Mouse (Mus musculus) liver, embryonic 14.5 days (tissue): ENCODE measurements around the gene Wdr25.

Source experiments
- CTCF ChIP-seq: IDR thresholded peaks from 2 replicates; pipeline ENCODE4 v1.5.1; 2016; ENCODE audit warnings: antibody characterized with exemption, low read depth, control low read depth
- EP300 ChIP-seq: IDR thresholded peaks from 2 replicates; pipeline ENCODE4 v1.6.1; 2016; ENCODE audit warnings: antibody characterized with exemption, low read depth

DNA sequence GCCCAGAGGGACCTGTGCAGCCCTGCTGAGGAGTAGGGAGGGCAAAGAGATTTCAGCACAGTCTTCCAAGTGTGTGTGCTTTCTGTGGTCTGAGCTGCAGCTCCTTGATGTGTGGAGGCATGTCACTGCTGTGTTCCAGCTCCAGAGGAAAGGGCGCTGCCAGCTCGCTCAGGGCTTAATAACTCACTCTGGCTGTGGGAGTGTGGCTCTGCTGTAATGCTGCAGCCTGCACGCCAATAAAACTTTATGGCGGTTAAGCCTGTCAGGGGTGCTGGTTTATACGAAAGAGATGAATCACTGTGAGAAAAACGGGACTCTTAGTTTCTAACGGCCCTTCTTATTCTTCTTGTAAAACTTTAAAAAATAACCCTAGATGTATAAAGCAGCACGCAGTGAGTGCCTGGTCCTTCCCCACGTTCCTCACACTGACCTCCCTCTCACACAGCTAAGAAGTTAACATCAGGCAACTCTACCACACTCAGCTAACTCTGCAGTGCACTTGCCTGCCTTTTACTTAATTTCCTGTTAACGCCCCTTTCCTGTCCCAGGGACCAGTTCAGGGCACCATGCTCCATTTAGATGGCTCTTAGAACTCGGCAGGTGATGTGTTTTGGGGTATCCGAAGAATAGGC lies 21.4 kb downstream of the Wdr25 start:
- TF ChIP-seq CTCF (no peak), EP300 (no peak)
